In the genomic region with DNA sequence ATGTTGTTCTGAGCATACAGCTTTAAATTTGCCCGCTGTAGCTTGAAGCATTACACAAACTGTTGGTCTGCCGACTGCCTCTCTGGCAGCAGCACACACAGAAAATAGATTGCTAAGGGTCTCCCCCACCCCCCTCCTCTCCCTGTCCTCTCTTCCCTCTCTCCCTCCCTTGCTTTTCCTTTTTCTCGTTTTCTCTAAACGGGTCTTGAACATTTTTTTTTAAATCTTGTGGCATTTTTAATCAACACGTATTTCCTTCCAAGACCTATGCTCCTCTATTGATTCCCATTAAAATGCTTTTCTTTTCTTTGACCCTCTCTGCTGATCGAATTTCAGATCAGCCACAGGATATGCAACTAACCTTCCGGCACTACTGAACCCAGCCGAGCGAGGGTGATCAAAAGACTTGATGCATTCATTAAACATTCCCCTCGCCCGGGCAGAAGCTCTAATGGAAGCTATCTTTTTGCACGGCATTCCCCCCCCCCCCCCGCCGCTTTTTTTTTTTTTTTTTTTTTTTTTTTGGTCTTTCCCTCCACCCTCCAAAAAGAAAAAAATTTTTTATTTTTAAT, we compare ENCODE assay signal across 8 mouse cellular contexts.
A peak's percentile ranks its signal among the peaks of the same experiment; 100 is the strongest.
DNase-seq lines count a peak whose midpoint lies in the region; TF ChIP-seq lines count a peak whose summit lies in the region.

No protein-coding gene starts in this region.

- DNase-seq in A20 (ENCODE audit: low read depth, low spot score): peak; percentile 30
- DNase-seq in MN1 (ENCODE audit: low spot score): peak; percentile 78
- DNase-seq in cerebellum, postnatal 10 days: peak; percentile 84
- DNase-seq in heart, adult 8-10 months (ENCODE audit: low spot score): peak; percentile 37
- peak; percentile 60 for DNase-seq in kidney, adult 2 months
- DNase-seq in liver: peak; percentile 32
- DNase-seq in naive thymus-derived CD4-positive, alpha-beta T cell, adult 2 months (ENCODE audit: low read depth): peak; percentile 37
- DNase-seq in thymus, postnatal 4 days: peak; percentile 34

- TF ChIP-seq POLR2A in kidney, adult 2 months (IDR thresholded peaks at IDR 0.05; ENCODE audit: low read depth, low read length): no peak

- H3K4me1 ChIP-seq in kidney, adult 2 months (ENCODE audit: control insufficient read depth, insufficient read depth, low read length): no peaks in the 10 kb centered on the region

- no peak for TF ChIP-seq CTCF in kidney, adult 2 months (conservative IDR thresholded peaks at IDR 0.05; ENCODE audit: insufficient read depth, insufficient read length, low read depth, low read length)

- H3K4me3 ChIP-seq in kidney, adult 2 months (ENCODE audit: insufficient read depth, low read depth, low read length): peak overlapping the region; percentile 57

- 0% methylated on average over 14 of the region's 14 CpGs for WGBS in kidney, adult 2 months

- peak overlapping the region; percentile 88 for H3K27ac ChIP-seq in kidney, adult 2 months (ENCODE audit: insufficient read depth, low read depth, low read length)

- no peaks in the 10 kb centered on the region for H3K36me3 ChIP-seq in kidney, adult 2 months (ENCODE audit: control insufficient read depth, insufficient read depth, low read length)

- H3K27me3 ChIP-seq in kidney, adult 2 months (replicated peaks; ENCODE audit: control insufficient read depth, insufficient read depth, low read length): no peaks in the 10 kb centered on the region

Comparison
In these comparisons a context has a peak if more than half of its experiments do, and no peak if none do; other contexts are left out.
1. Peak in every context shown above with its lines: DNase-seq, H3K4me3 ChIP-seq and H3K27ac ChIP-seq.
2. DNase-seq: peak in every context shown above with its lines; median percentile 84 in cerebellum, postnatal 10 days; 78 in MN1; 60 in kidney, adult 2 months; 37 in heart, adult 8-10 months; 37 in naive thymus-derived CD4-positive, alpha-beta T cell, adult 2 months; 34 in thymus, postnatal 4 days; 32 in liver; 30 in A20.